Mouse (Mus musculus): ENCODE data around the gene Fbxl12. TPM values are rescaled to one million over a fixed set of nuclear protein-coding genes. Genes with fewer than 3 reads are reported as not detected.
A peak's percentile ranks its signal among the peaks of the same experiment; 100 is the strongest.
"Not testable (repeated sequence)": the region's sequence is repeated elsewhere in the genome, so short reads cannot be mapped to it uniquely, and the experiment has no call there.

Fbxl12 gene
- total RNA-seq, 2 experiments from 2014 or later, result 2.3 to 18.8 TPM

DNA sequence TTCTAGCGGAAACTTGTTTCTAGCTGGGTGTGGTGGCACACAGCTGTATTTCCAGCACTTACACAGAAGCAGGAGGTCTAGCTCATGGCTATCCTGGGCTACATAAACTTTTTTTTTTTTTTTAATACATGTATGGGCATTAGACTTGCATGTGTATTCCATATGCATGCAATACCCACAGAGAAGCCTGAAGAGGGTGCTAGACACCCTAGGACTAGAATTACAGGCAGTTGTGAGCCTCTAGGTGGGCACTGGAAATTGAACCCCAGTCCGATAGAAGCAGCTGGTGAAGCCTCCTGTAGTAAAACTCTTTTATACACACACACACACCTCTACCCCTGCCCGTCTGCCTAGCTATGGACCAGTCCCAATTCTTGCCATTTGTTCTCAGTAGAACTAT, 9.3 kb upstream of the Fbxl12 start:
- no peak for ATAC-seq (replicated peaks; ENCODE audit: low FRiP score, poor library complexity, severe bottlenecking)

DNA sequence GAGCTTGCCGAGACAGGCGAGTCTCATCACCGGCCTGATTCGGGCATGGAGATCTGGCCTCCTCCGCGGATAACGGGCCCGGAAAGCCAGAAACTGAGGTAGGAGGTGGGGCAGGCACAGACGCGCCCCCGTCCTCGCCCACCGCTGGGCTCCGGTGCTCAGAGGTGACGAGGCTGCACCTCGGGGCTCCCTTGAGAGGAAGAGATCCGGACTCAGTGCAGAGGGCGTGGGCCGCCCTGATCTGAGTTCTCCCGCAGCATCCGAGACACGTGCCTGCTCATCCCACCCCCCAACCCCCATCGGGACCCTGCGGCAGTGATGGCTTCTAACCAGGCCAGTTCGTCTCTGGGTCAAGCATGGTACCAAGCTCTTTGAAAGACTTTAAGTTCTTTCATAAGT, 7.7 kb upstream of the Fbxl12 start:
- ATAC-seq (replicated peaks; ENCODE audit: low FRiP score, poor library complexity, severe bottlenecking), result peak; percentile 22

DNA sequence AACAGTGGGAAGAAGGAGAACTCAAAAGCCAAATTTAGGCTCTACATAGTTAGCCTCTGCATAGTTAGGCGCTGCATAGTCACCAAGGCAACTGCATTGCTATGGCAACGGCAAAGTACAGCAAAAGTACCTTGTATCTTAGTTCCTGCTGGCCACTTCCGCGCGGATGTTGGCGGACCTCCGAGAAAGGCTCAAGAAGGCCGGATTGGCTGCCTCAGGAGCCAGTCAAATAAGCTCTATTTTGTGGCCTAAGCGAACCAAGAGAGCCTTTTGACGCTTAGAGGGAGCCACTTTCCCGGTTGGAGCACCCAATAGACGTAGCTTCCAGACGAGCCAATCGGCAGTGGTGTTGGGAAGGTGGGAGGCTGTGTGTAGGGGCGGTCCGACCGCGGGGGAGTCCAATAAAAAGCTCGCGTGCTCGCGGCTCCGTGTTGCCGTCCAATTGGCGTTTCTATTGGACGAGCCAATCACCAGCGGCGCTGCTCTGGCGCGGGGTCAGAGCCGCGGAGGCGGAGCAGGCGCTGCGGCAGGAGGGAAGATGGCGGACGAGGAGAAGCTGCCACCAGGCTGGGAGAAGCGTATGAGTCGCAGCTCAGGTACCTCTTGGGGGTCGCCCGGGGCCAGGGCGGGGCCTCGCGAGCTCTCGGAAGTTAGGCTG, 7.2 kb upstream of the Fbxl12 start, which contains the start of gene Pin1:
Gene Pin1 (plus strand): TSS at position 494 of the 658 bp plus-strand sequence.
- peak; percentile 95 for ATAC-seq (replicated peaks; ENCODE audit: low FRiP score, poor library complexity, severe bottlenecking)

DNA sequence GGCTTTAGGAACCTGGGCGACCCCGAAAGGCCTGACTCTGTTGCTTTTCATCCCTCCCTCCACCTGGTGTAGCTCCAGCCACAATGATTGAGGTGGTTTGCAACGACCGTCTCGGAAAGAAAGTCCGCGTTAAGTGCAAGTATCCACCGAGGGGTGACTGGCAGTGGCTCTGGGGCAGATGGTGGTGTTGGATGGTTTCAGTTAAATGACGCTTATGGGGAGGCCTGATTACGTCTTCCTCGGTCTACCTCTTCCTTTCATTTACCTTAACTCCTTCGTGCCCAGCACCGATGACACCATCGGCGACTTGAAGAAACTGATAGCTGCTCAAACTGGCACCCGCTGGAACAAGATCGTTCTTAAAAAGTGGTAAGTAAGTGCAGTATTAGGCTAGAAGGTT, 554 bp upstream of the Fbxl12 start:
- no peak for ATAC-seq (replicated peaks; ENCODE audit: low FRiP score, poor library complexity, severe bottlenecking)

DNA sequence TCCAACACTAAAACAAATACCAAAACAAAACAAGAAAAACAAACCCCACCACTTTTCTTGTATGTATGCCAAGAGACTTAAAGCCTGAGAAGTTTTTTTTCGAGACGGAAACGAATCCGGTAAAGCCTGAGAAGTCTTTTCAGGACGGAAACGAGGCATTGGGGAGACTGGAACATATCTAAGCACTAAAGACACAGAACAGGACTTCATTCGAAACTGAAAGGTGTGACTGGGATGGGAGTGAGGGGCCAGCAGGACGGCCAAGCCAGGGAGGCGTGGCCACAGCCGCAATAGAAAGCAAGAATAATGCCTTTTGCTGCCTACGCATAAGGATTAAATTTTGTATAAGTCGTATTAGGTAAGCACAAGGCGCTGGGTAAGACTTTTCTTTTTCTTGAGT, 786 bp downstream of the Fbxl12 start:
- ATAC-seq (replicated peaks; ENCODE audit: low FRiP score, poor library complexity, severe bottlenecking), result no peak

DNA sequence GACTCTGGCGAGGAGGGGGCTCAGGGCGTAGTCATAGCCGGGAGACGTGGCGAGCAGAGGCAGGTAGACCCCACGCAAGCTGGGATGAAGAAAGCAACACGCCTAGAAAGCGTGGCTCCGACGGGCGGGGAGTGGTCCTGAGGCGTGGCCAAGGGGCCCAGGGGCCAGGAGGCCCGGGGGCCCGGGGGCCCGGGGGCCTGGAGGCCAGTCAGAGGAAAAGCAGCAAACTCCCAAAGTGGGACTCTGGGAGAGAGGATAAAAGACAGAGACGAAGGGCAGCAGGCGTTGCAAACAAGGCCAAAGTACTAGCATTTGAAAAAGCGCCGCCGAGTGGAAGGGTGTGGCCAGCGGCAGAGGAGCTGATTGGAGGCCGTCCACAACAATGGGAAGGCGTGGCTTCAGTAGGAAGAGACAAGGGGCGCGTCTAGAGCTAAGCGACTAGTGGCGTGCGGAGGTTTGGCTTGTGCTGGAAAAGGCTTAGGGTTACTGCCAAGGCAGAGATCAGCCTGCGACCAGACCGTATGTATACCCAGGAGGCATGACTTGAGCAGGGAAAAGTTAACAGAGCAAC, 1.6 kb downstream of the Fbxl12 start:
- peak; percentile 61 for ATAC-seq (replicated peaks; ENCODE audit: low FRiP score, poor library complexity, severe bottlenecking)

DNA sequence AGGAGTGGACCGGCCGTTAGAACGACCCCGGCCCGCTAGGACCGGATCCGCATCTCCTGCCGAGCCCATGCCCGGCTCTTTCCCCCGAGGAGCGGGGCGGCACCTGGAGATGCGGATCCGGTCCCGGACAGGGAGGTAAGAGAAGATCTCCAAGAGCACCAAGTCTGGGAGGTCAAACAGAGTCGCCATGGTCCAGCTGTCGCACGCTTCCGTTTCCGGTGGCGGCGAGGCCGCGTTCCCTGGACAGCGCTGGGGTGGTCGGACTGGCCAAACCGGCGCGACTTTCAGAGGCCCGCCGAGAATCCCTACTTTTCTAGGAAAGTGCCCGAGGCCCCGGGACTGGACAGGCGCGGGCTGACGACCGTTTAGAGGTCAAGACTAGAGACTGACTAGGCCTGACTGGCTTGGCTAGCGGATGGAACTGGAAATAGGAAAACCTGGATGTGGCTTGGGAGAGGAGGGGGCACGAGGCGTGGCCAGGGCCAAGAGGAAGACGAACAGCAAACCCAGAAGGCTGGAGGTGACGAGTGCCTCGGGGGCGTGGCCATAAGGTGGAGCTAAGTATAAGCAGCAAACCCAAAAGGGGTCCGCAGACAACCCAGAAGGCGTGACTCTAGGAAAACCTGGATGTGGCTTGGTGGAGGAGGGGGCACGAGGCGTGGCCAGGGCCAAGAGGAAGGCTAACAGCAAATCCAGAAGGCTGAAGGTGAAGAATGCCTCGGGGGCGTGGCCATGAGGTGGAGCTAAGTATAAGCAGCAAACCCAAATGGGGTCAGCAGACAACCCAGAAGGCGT, 2.3 kb downstream of the Fbxl12 start, which contains the start of gene Ubl5:
Gene Ubl5 (plus strand): TSS at position 778 of the 795 bp plus-strand sequence.
- peak; percentile 58 for ATAC-seq (replicated peaks; ENCODE audit: low FRiP score, poor library complexity, severe bottlenecking)

DNA sequence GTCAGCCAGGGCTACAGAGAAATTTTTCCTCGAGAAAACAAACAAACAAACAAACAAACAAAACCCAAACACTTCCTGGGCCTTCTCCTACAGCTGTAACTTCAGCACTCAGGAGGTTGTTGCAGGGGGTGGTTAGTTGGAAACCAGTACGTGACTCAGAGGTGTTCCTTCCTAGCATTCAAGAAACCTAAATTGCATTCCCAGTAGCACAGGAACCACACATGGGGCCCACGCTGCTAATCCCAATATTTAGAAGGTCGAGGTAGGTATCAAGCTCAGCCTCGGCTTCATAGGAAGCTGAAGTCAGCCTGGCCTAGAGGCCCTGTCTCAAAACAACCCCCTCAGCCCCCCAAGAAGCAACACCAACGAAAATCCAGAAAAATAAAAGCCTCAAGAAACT, 3.1 kb downstream of the Fbxl12 start:
- no peak for ATAC-seq (replicated peaks; ENCODE audit: low FRiP score, poor library complexity, severe bottlenecking)

DNA sequence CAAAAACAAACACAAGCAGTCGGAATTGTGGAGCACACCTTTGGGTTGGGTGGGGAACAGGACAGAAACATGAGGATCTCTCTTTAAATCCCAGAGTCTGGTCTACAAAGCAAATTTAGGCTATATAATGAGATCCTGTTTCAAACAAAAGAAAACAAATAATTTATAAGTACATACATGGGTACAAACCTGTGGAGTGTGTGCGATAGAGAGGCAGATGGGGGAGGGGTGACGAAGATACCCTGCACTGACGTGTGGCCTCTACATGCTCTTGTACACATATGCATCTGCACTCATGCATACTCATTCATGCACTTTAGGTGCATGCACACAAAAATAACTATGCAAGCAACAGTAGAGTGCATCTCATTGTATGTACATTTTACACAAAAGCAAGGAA, 5.1 kb downstream of the Fbxl12 start:
- ATAC-seq (replicated peaks; ENCODE audit: low FRiP score, poor library complexity, severe bottlenecking), result no peak

DNA sequence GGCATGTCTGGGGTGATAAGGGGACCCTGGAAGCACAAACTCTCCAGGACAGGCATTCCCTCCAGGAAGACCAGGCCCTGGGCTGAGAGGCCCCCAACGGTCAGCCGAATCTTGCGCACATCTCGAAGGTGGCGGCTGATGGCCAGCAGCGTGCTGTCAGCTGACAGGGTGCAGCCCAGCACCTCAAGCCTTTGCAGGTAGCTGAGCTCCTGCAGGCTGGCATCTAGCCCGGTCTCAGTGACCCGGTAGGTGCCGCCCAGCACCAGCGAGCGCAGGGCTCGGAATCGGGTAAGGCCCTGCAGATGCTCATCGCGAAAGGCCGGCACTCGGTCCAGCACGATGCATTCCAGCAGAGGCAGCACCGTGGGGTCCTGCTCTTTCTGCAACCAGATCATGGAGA, 6.0 kb downstream of the Fbxl12 start:
- ATAC-seq (replicated peaks; ENCODE audit: low FRiP score, poor library complexity, severe bottlenecking), result no peak

DNA sequence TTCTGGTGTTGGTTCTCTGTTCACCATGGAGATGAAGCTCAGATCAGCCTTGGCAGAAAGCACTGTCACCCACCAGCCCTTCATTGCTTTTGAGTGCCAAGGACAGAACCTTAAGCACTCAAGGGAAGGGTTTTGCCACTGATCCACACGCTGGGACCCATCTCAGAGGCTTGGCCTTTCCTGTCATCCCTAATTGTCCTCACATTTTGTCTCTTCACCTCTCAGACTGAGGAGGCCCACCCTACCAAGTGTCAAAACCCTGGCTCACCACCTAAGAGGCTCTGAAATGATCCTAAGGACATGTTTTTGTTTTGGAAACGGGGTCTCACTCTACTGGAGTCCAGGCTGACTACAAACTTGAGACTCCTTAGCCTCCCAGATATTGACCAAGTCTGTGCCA, 7.8 kb downstream of the Fbxl12 start:
- ATAC-seq (replicated peaks; ENCODE audit: low FRiP score, poor library complexity, severe bottlenecking), result no peak

DNA sequence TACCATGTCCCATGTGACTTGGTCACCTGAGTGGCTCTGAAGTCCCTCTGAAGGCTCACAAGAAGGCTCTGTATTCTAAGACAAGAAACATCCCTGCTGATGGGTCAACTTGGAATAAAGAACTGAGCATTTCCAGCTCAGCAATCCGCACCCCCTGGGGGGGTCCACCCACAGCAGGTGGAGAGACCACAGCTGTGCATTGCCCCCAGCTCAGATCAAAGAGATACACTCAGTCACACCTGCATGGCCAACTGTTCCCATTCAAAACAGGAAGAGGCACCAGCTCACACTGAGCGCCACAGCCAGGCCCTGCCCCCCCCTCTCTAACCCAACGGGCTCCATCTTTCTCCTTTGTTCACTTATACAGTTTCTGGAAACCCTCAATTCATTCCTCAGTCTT, 8.3 kb downstream of the Fbxl12 start:
- no peak for ATAC-seq (replicated peaks; ENCODE audit: low FRiP score, poor library complexity, severe bottlenecking)

DNA sequence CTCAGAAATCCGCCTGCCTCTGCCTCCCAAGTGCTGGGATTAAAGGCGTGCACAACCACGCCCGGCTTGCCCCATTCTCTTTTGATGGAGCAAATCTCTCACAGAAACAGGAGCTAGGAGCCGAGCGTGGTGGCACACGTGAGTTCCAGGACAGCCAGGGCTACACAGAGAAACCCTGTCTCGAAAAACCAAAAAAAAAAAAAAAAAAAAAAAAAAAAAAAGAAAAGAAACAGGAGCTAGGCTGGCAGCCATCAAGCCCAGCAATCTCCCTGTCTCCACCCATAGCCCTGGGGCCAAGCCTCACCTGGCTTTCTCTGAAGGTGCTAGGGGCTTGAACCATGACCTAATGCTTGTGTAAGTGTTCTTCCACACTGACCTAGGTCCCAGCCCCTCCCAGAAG, 8.9 kb downstream of the Fbxl12 start:
- ATAC-seq (replicated peaks; ENCODE audit: low FRiP score, poor library complexity, severe bottlenecking), result not testable (repeated sequence)

DNA sequence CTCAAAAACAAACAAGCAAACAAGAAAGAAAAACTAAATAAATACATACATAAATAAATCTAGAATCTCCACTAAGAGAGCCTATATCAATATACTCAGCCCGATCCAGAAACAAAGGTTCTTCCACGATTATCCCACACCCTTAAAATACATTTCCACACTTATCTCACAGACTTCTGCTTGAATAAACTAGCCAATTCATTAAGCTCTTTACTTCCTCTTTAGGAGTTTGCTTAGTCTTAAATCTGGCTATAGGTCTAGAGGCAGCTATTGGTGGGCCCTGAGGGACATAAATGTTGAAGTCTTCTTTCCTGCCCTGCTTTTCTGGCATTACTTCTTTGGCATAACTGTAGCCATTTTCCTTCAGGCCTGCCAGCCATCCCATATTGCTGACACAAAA, 13.2 kb downstream of the Fbxl12 start:
- no peak for ATAC-seq (replicated peaks; ENCODE audit: low FRiP score, poor library complexity, severe bottlenecking)

DNA sequence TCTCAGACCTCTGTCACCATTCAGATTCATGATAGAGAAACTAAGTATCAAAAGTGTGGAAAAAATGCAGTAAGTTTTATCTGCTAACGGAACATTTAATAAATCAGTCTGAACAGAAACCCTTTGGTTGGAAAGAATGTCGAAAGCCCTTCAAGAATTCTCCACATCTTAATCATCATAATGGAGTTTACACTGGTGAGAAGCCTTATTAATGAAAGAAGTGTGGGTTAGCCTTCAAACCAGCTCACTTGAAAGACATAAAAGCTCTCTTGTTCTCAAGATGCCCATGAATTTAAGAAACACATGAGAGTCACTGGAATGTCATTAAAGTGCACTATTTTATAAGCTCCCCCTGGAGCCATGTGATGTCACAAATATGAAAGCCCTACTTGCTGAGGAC, 27.9 kb downstream of the Fbxl12 start:
- ATAC-seq (replicated peaks; ENCODE audit: low FRiP score, poor library complexity, severe bottlenecking), result no peak

DNA sequence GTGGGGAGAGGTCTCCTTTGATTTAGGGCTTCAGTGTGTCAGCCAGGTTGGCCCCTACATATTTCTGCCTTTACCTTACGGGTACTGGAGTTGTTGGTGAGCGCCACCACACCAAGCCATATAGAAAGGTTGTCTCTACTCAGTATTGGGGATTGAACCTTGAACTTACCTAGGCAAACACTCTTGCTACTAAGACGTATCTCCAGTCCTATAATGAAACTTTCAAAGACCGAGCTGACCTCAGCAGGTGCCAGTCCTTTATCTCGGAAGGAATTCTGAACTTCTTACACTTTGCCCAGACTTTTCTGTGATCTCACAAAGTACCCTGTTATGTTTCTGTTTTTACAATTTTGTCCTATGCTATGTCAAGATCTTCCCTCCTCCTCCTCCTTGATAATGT, 32.6 kb downstream of the Fbxl12 start:
- no peak for ATAC-seq (replicated peaks; ENCODE audit: low FRiP score, poor library complexity, severe bottlenecking)

DNA sequence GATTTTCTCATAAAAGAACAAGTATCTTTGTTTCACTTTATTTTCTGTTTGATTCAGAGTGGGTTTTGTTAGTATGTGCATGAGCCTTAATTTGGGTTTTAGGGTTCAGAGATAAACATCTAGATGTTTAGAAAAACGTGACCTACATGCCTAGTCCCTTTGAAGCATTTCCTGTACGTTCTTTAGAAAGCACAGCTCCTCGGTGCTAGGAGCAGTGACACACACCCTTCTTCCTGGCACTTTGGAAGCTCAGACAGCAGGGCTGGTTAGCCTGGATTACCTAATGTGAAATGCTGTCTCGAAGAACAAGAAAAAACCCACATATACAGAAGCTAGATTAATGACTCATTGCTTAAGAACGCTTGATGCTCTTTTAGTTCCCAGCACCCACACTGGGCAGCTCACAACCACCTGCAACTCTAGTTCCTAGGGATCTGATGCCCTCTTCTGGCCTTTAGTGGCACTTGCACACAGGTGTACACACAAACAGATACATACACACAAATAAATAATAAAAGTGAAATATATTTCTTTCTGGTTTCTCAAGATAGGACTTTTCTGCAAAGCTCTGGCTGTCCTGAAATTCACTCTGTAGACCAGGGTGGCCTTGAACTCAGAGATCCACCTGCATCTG, 34.6 kb downstream of the Fbxl12 start:
- no peak for ATAC-seq (replicated peaks; ENCODE audit: low FRiP score, poor library complexity, severe bottlenecking)

DNA sequence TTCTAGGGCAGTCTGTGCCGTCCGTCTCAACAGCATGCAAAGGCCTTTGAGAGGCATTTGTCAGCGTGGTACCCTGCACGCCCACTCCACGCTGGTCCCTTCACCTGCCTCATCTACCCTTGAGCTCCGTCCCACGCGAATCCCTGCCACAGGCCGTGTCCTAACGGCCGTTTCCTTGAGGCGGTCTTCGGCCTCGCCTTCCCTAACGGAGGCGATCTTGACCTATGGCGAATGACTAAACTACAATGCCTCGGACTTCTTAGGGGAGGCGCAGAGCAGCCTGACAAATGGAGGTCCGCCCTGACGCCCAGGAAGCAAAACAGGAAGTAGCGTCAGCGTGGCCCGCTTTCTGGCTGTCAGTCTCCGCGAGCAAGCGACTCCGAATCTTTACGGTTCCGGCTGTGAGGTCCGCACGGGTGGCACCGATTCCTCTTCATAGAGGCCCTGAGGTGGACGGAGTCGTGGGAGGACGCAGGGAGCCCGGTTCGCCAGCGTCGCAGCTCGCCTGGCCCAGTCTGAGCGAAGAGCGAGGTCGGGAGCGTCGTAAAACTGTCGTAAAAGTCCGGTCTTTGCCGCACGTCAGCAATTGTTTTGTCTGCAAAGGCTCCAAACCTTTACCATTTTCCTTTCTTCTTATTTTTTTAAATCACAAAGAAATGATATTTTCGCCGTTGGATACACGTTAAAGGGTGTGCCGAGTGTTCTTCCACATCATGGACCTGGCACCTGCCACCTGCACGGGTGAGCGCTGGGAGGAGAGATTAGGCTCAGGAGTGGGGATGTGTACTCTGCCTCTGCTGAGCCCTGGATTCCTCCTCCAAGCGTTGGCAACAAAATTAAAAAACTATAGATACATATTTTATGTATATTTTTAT, 37.2 kb downstream of the Fbxl12 start:
- ATAC-seq (replicated peaks; ENCODE audit: low FRiP score, poor library complexity, severe bottlenecking), result peak; percentile 97

DNA sequence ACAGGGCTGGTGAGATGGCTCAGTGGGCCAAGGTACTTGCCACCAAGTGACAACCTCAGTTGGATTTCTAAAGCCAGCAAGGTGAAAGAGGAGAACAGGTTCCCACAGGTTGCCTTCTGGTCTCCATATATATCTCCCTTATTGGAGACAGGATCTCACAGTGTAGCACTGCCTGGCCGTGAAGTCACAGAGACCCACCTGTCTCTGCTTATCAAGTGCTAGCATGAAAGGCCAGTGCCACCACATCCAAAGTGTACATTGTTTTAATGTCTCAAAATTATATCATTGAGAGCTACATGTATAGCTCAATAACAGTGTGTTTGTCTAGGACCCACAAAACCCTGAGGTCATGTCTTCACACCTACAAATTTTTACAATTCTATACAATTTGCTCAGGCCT, 38.3 kb downstream of the Fbxl12 start:
- no peak for ATAC-seq (replicated peaks; ENCODE audit: low FRiP score, poor library complexity, severe bottlenecking)

DNA sequence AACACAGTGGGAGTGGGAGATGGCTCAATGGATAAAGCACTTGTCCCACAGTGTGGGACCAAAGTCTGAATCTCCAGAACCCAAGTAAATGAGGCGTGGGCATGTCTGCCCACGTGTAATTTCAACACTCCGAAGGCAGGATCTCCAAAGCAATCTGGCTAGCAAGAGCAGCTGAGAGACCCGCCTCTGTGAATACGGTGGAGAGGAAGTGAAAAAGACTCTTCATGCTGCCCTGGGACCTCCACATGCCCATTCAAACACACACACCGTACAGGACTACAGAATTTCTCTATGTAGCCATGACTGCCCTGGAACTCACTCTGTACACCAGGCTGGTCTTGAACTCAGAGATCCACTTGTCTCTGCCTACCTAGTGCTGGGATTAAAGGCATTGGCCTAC, 43.3 kb downstream of the Fbxl12 start:
- ATAC-seq (replicated peaks; ENCODE audit: low FRiP score, poor library complexity, severe bottlenecking), result no peak
